Mouse (Mus musculus): ENCODE results near the gene Trim2. TPM values are rescaled to one million over a fixed set of nuclear protein-coding genes. Genes with fewer than 3 reads are reported as not detected.
A peak's percentile ranks its signal among the peaks of the same experiment; 100 is the strongest.

Gene Trim2
- total RNA-seq, 2 experiments from 2014 or later = 8.9 to 10.9 TPM

GRCm38 (mm10) chr3:84324478-84324877, 17.8 kb upstream of the Trim2 start:
- ATAC-seq (replicated peaks; ENCODE audit: low FRiP score, poor library complexity, severe bottlenecking) = no peak

- ATAC-seq (replicated peaks; ENCODE audit: low FRiP score, poor library complexity, severe bottlenecking) = no peak
Measured at GRCm38 (mm10) chr3:84324000-84324399, 17.3 kb upstream of the Trim2 start.

- no peak for ATAC-seq (replicated peaks; ENCODE audit: low FRiP score, poor library complexity, severe bottlenecking)
Measured at GRCm38 (mm10) chr3:84319504-84319903, 12.8 kb upstream of the Trim2 start.

- ATAC-seq (replicated peaks; ENCODE audit: low FRiP score, poor library complexity, severe bottlenecking) = no peak
Measured at GRCm38 (mm10) chr3:84318865-84319264, 12.2 kb upstream of the Trim2 start.

- no peak for ATAC-seq (replicated peaks; ENCODE audit: low FRiP score, poor library complexity, severe bottlenecking)
Measured at GRCm38 (mm10) chr3:84314651-84315191, 8.0 kb upstream of the Trim2 start.

- no peak for ATAC-seq (replicated peaks; ENCODE audit: low FRiP score, poor library complexity, severe bottlenecking)
Measured at GRCm38 (mm10) chr3:84313801-84314541, 7.3 kb upstream of the Trim2 start.

GRCm38 (mm10) chr3:84313003-84313800, 6.5 kb upstream of the Trim2 start:
- ATAC-seq (replicated peaks; ENCODE audit: low FRiP score, poor library complexity, severe bottlenecking) = peak; percentile 64; the same call in 1 of the 2 replicates

GRCm38 (mm10) chr3:84312326-84312725, 5.6 kb upstream of the Trim2 start:
- ATAC-seq (replicated peaks; ENCODE audit: low FRiP score, poor library complexity, severe bottlenecking) = no peak

- ATAC-seq (replicated peaks; ENCODE audit: low FRiP score, poor library complexity, severe bottlenecking) = no peak
Measured at GRCm38 (mm10) chr3:84307516-84307915, 839 bp upstream of the Trim2 start.

- no peak for ATAC-seq (replicated peaks; ENCODE audit: low FRiP score, poor library complexity, severe bottlenecking)
Measured at GRCm38 (mm10) chr3:84305722-84306510, 761 bp downstream of the Trim2 start.

GRCm38 (mm10) chr3:84305010-84305692, 1.5 kb downstream of the Trim2 start:
- ATAC-seq (replicated peaks; ENCODE audit: low FRiP score, poor library complexity, severe bottlenecking) = no peak

GRCm38 (mm10) chr3:84304339-84305009, 2.2 kb downstream of the Trim2 start:
- ATAC-seq (replicated peaks; ENCODE audit: low FRiP score, poor library complexity, severe bottlenecking) = no peak

GRCm38 (mm10) chr3:84303395-84303949, 3.2 kb downstream of the Trim2 start:
- no peak for ATAC-seq (replicated peaks; ENCODE audit: low FRiP score, poor library complexity, severe bottlenecking)

- no peak for ATAC-seq (replicated peaks; ENCODE audit: low FRiP score, poor library complexity, severe bottlenecking)
Measured at GRCm38 (mm10) chr3:84302273-84302672, 4.4 kb downstream of the Trim2 start.

- no peak for ATAC-seq (replicated peaks; ENCODE audit: low FRiP score, poor library complexity, severe bottlenecking)
Measured at GRCm38 (mm10) chr3:84301674-84302073, 5.0 kb downstream of the Trim2 start.

- ATAC-seq (replicated peaks; ENCODE audit: low FRiP score, poor library complexity, severe bottlenecking) = no peak
Measured at GRCm38 (mm10) chr3:84298186-84298585, 8.5 kb downstream of the Trim2 start.

- ATAC-seq (replicated peaks; ENCODE audit: low FRiP score, poor library complexity, severe bottlenecking) = no peak
Measured at GRCm38 (mm10) chr3:84296676-84297075, 10.0 kb downstream of the Trim2 start.

GRCm38 (mm10) chr3:84294734-84295133, 11.9 kb downstream of the Trim2 start:
- no peak for ATAC-seq (replicated peaks; ENCODE audit: low FRiP score, poor library complexity, severe bottlenecking)

Measured in erythroid progenitor cell, adult 5-6 weeks (primary cell).